28 mouse cellular contexts compared by ENCODE assay signal in the genomic region with DNA sequence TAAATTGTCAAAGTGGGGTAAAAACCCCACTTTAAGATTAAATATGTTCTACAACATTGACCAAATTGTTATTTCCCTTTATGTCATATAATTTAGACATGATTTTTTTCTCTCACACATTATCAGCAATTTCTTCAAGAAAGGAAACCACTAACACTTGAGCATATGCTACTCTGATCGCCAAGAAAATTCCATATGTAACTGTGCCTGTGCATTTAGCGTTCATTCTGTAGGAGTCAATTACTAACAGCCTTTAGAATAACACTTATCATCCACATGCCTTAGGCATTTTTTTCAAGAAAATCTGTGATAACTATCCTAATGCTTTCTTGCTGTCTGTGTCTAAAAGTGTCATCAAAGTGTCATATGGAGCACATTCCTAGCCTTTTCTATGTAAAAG.
"Had no signal": no experiment of that assay in that cellular context is flagged by ENCODE, and none has a peak within 500 bp of the region (broad histone marks: within the 10 kb centered on the region; RNA-seq: fewer than 3 reads in every experiment).

No protein-coding gene starts in this region.

- H3K4me3 ChIP-seq: embryonic facial prominence, embryonic 10.5 days; embryonic facial prominence, embryonic 12.5 days; embryonic facial prominence, embryonic 13.5 days; embryonic facial prominence, embryonic 15.5 days; erythroblast, embryonic 14.5 days; forebrain, embryonic 10.5 days; forebrain, embryonic 12.5 days; forebrain, embryonic 13.5 days; forebrain, embryonic 15.5 days; gastrocnemius, adult 2 months; heart, adult 2 months; heart, embryonic 10.5 days had no signal

- DNase-seq: cerebellum, adult 9-10 months; cerebellum, adult 9-11 months; cerebellum, postnatal 10 days; cerebellum, postnatal 14 days; cerebellum, postnatal 25 days; cerebellum, postnatal 36 days; embryo, embryonic 11 days; forebrain, postnatal 0 days; gastrocnemius, adult 2 months; gastrocnemius, postnatal 10 days; gastrocnemius, postnatal 14 days; gastrocnemius, postnatal 25 days; gastrocnemius, postnatal 36 days; heart, adult 11 months; heart, adult 18-20 months; heart, adult 2 months had no signal

- H3K27ac ChIP-seq: embryonic facial prominence, embryonic 10.5 days; embryonic facial prominence, embryonic 12.5 days; embryonic facial prominence, embryonic 13.5 days; embryonic facial prominence, embryonic 15.5 days; forebrain, embryonic 10.5 days; forebrain, embryonic 12.5 days; forebrain, embryonic 13.5 days; forebrain, embryonic 15.5 days; gastrocnemius, adult 2 months; heart, adult 2 months; heart, embryonic 10.5 days had no signal

- H3K36me3 ChIP-seq: embryonic facial prominence, embryonic 10.5 days; embryonic facial prominence, embryonic 12.5 days; embryonic facial prominence, embryonic 13.5 days; embryonic facial prominence, embryonic 15.5 days; forebrain, embryonic 10.5 days; forebrain, embryonic 12.5 days; forebrain, embryonic 15.5 days; heart, embryonic 10.5 days had no signal

- H3K27me3 ChIP-seq: embryonic facial prominence, embryonic 12.5 days; embryonic facial prominence, embryonic 13.5 days; embryonic facial prominence, embryonic 15.5 days; forebrain, embryonic 12.5 days; forebrain, embryonic 13.5 days; forebrain, embryonic 15.5 days had no signal

- H3K9ac ChIP-seq: embryonic facial prominence, embryonic 12.5 days; embryonic facial prominence, embryonic 13.5 days; embryonic facial prominence, embryonic 15.5 days; forebrain, embryonic 12.5 days; forebrain, embryonic 13.5 days; forebrain, embryonic 15.5 days; forebrain, postnatal 0 days had no signal

- H3K4me1 ChIP-seq: embryonic facial prominence, embryonic 10.5 days; embryonic facial prominence, embryonic 12.5 days; embryonic facial prominence, embryonic 13.5 days; embryonic facial prominence, embryonic 15.5 days; forebrain, embryonic 10.5 days; forebrain, embryonic 12.5 days; forebrain, embryonic 13.5 days; forebrain, embryonic 15.5 days; heart, embryonic 10.5 days had no signal

- ATAC-seq: forebrain, embryonic 13.5 days; forebrain, embryonic 15.5 days; forebrain, embryonic 16.5 days; forebrain, postnatal 0 days had no signal

- H3K9me3 ChIP-seq: embryonic facial prominence, embryonic 10.5 days; embryonic facial prominence, embryonic 12.5 days; embryonic facial prominence, embryonic 13.5 days; embryonic facial prominence, embryonic 15.5 days; forebrain, embryonic 10.5 days; forebrain, embryonic 12.5 days; forebrain, embryonic 13.5 days; forebrain, embryonic 15.5 days; heart, embryonic 10.5 days had no signal

- H3K4me2 ChIP-seq: embryonic facial prominence, embryonic 12.5 days; embryonic facial prominence, embryonic 13.5 days; embryonic facial prominence, embryonic 15.5 days; forebrain, embryonic 12.5 days; forebrain, embryonic 13.5 days; forebrain, embryonic 15.5 days; heart, embryonic 11.5 days had no signal
